Mouse (Mus musculus) thymus, postnatal 0 days (tissue): Measurements from ENCODE around the gene Kcnip3. TPM values are rescaled to one million over a fixed set of nuclear protein-coding genes. Genes with fewer than 3 reads are reported as not detected.

Experiments used
- polyA plus RNA-seq: library from polyadenylated mRNA; unstranded; fragments of >200 nt; fragmentation: Nextera tagmentation; extraction: Ambion mirVana; gene quantifications from 2 replicates; pipeline ENCODE4 v1.2.1, GENCODE M21; 2015

Gene Kcnip3
- polyA plus RNA-seq, 1 experiment from 2014 or later, result 2.2 TPM

Other genes with a start within 250 kb of the Kcnip3 start
- gene Dusp2, start 185.9 kb downstream of the Kcnip3 start, polyA plus RNA-seq, result 145 and 188 TPM in 2 replicates
- 0.14 and 0.39 TPM in 2 replicates for gene Astl, start 183.5 kb downstream of the Kcnip3 start, polyA plus RNA-seq
- gene Adra2b, start 158.9 kb downstream of the Kcnip3 start, polyA plus RNA-seq, result 0.47 and 0.50 TPM in 2 replicates
- gene Gpat2, start 96.9 kb downstream of the Kcnip3 start, polyA plus RNA-seq, result 1.1 and 1.3 TPM in 2 replicates
- 31.1 and 36.8 TPM in 2 replicates for gene Fahd2a, start 77.5 kb downstream of the Kcnip3 start, polyA plus RNA-seq
- gene Prom2, start 19.4 kb upstream of the Kcnip3 start, polyA plus RNA-seq, result 0.36 and 0.81 TPM in 2 replicates
- 1.7 and 2.3 TPM in 2 replicates for gene Zfp661, start 65.0 kb upstream of the Kcnip3 start, polyA plus RNA-seq
- 152 and 158 TPM in 2 replicates for gene Mrps5, start 65.1 kb upstream of the Kcnip3 start, polyA plus RNA-seq
- gene Mal, start 134.6 kb upstream of the Kcnip3 start, polyA plus RNA-seq, result 1.1 and 4.6 TPM in 2 replicates
- gene Mall, start 207.8 kb upstream of the Kcnip3 start, polyA plus RNA-seq, result 1.7 and 2.5 TPM in 2 replicates